Mouse (Mus musculus) forebrain, postnatal 0 days (tissue): ENCODE measurements around the gene Tgm2. TPM values are rescaled to one million over a fixed set of nuclear protein-coding genes. Genes with fewer than 3 reads are reported as not detected.

ENCODE experiments used
- ATAC-seq: fragments of 200-750 bp; cut with Nextera tagmentation; 2 replicates; pipeline ENCODE4 v1.8.0; 2017; ENCODE audit warnings: mild to moderate bottlenecking, moderate library complexity
- DNase-seq: peaks from one replicate; pipeline ENCODE4 v3.0.0-alpha.2; 2015
- H3K27ac ChIP-seq: fragments of 300-500 bp; sonication (generic); 2 replicates; pipeline ENCODE4 v1.5.1; 2014; ENCODE audit warnings: low read depth, mild to moderate bottlenecking, antibody characterized with exemption, low read length, moderate library complexity, mixed read lengths
- H3K27me3 ChIP-seq: fragments of 300-500 bp; sonication (generic); 2 replicates; pipeline ENCODE4 v1.6.1; 2014; ENCODE audit warnings: mild to moderate bottlenecking, low read length, mixed read lengths; ENCODE audit not compliant: insufficient read depth
- H3K36me3 ChIP-seq: fragments of 300-500 bp; sonication (generic); 2 replicates; pipeline ENCODE4 v1.6.1; 2014; ENCODE audit warnings: mild to moderate bottlenecking, moderate library complexity; ENCODE audit not compliant: insufficient read depth
- H3K4me1 ChIP-seq: fragments of 300-500 bp; sonication (generic); 2 replicates; pipeline ENCODE4 v1.6.1; 2014; ENCODE audit warnings: antibody characterized with exemption; ENCODE audit not compliant: insufficient read depth
- H3K4me2 ChIP-seq: fragments of 300-500 bp; sonication (generic); 2 replicates; pipeline ENCODE4 v1.6.1; 2014; ENCODE audit warnings: low read depth, mild to moderate bottlenecking, moderate library complexity
- H3K4me3 ChIP-seq: fragments of 300-500 bp; sonication (generic); 2 replicates; pipeline ENCODE4 v1.5.1; 2014; ENCODE audit warnings: low read depth, low read length, mixed read lengths
- H3K9ac ChIP-seq: fragments of 300-500 bp; sonication (generic); 2 replicates; pipeline ENCODE4 v1.6.1; 2014; ENCODE audit warnings: mild to moderate bottlenecking
- H3K9me3 ChIP-seq: fragments of 300-500 bp; sonication (generic); 2 replicates; pipeline ENCODE4 v1.6.1; 2016; ENCODE audit warnings: low read length
- CTCF ChIP-seq: sonication (generic); IDR thresholded peaks from 2 replicates; pipeline ENCODE4 v1.5.1; 2016; ENCODE audit warnings: antibody characterized with exemption, control low read depth, low read depth
- WGBS: fragments of 180-500 bp; shearing (Covaris S2); extraction: QIAGEN DNeasy Blood & Tissue Kit; methylation state at CpG from one replicate; pipeline ENCODE4 v1.1.7; 2014; 5-methylcytosine and 5-hydroxymethylcytosine counted together
- polyA plus RNA-seq: library from polyadenylated mRNA; unstranded; fragments of >200 nt; fragmentation: Nextera tagmentation; extraction: Ambion mirVana; gene quantifications from 2 replicates; pipeline ENCODE4 v1.2.1, GENCODE M21; 2015
- total RNA-seq: library from RNA; depleted of rRNA; stranded (reverse); fragments of >200 nt; gene quantifications from 2 replicates; pipeline ENCODE4 v1.2.3, GENCODE M21; 2014; rRNA removed

The Tgm2 gene
- total and polyA plus RNA-seq, 2 experiments from 2014 or later: 6.1 to 13.0 TPM

GRCm38 (mm10) chr2:158070885-158071632 lies 75.2 kb downstream of the Tgm2 start:
- DNase-seq (no peak), ATAC-seq (no peak)
- H3K27me3 ChIP-seq: no peaks in the 10 kb centered on the region
- WGBS: 87% methylated on average over 3 of the region's 3 CpGs
- no peaks in the 10 kb centered on the region for H3K9me3 ChIP-seq
- no peak overlapping the region for H3K4me2 ChIP-seq
- 0 out of 2 replicates have a peak, but pooled peaks have one; percentile 7 for TF ChIP-seq CTCF
- no peaks in the 10 kb centered on the region for H3K4me1 ChIP-seq
- no peak overlapping the region for H3K27ac ChIP-seq
- no peak overlapping the region for H3K9ac ChIP-seq
- no peak overlapping the region for H3K4me3 ChIP-seq
- peaks cover 51% of the 10 kb centered on the region for H3K36me3 ChIP-seq

GRCm38 (mm10) chr2:158068444-158068971 lies 77.7 kb downstream of the Tgm2 start:
- H3K9ac ChIP-seq: no peak overlapping the region
- H3K9me3 ChIP-seq: no peaks in the 10 kb centered on the region
- H3K4me3 ChIP-seq: no peak overlapping the region
- no peak overlapping the region for H3K27ac ChIP-seq
- H3K4me1 ChIP-seq: no peaks in the 10 kb centered on the region
- no peak for TF ChIP-seq CTCF
- no peak for DNase-seq
- no peaks in the 10 kb centered on the region for H3K27me3 ChIP-seq
- peaks cover 30% of the 10 kb centered on the region; the same call in 1 of the 2 replicates for H3K36me3 ChIP-seq
- no peak for ATAC-seq
- no peak overlapping the region for H3K4me2 ChIP-seq

GRCm38 (mm10) chr2:158067260-158067824 lies 78.9 kb downstream of the Tgm2 start:
- ATAC-seq (no peak), DNase-seq (no peak)
- H3K36me3 ChIP-seq: peaks cover 20% of the 10 kb centered on the region; the same call in 1 of the 2 replicates
- H3K27me3 ChIP-seq: no peaks in the 10 kb centered on the region
- no peaks in the 10 kb centered on the region for H3K9me3 ChIP-seq
- 97% methylated on average over 5 of the region's 5 CpGs for WGBS
- H3K4me3 ChIP-seq: no peak overlapping the region
- H3K4me1 ChIP-seq: no peaks in the 10 kb centered on the region
- H3K4me2 ChIP-seq: no peak overlapping the region
- TF ChIP-seq CTCF: no peak
- H3K9ac ChIP-seq: no peak overlapping the region
- no peak overlapping the region for H3K27ac ChIP-seq

GRCm38 (mm10) chr2:158066456-158066855 lies 79.8 kb downstream of the Tgm2 start:
- Histone ChIP-seq H3K27me3 (no peaks in the 10 kb centered on the region), H3K4me2 (no peak overlapping the region), H3K27ac (no peak overlapping the region), H3K9me3 (no peaks in the 10 kb centered on the region), H3K36me3 (peaks cover 20% of the 10 kb centered on the region), H3K4me1 (no peaks in the 10 kb centered on the region), H3K9ac (no peak overlapping the region), H3K4me3 (no peak overlapping the region)
- ATAC-seq (no peak), DNase-seq (no peak)
- TF ChIP-seq CTCF: no peak

Other genes starting within 250 kb of the Tgm2 start
- gene Vstm2l, start 231.8 kb downstream of the Tgm2 start, total RNA-seq: 90.0 and 113 TPM in 2 replicates
- 21.5 and 25.9 TPM in 2 replicates for gene Vstm2l, start 231.8 kb downstream of the Tgm2 start, polyA plus RNA-seq
- gene Tti1, start 118.0 kb downstream of the Tgm2 start, total RNA-seq: 17.3 and 19.9 TPM in 2 replicates
- gene Tti1, start 118.0 kb downstream of the Tgm2 start, polyA plus RNA-seq: 6.6 and 8.1 TPM in 2 replicates
- 39.8 and 61.3 TPM in 2 replicates for gene Rprd1b, start 117.9 kb downstream of the Tgm2 start, total RNA-seq
- 12.9 and 18.8 TPM in 2 replicates for gene Rprd1b, start 117.9 kb downstream of the Tgm2 start, polyA plus RNA-seq
- gene D630003M21Rik, start 82.8 kb upstream of the Tgm2 start, total RNA-seq: 5.4 and 6.6 TPM in 2 replicates
- gene D630003M21Rik, start 82.8 kb upstream of the Tgm2 start, polyA plus RNA-seq: 1.6 and 1.9 TPM in 2 replicates
- not detected in 2 replicates for gene Bpi, start 111.7 kb upstream of the Tgm2 start, total RNA-seq
- gene Bpi, start 111.7 kb upstream of the Tgm2 start, polyA plus RNA-seq: not detected in 2 replicates
- 4.7 and 5.3 TPM in 2 replicates for gene Lbp, start 160.1 kb upstream of the Tgm2 start, total RNA-seq
- gene Lbp, start 160.1 kb upstream of the Tgm2 start, polyA plus RNA-seq: 5.7 and 8.0 TPM in 2 replicates
- 68.4 and 142 TPM in 2 replicates for gene Snhg11, start 229.2 kb upstream of the Tgm2 start, total RNA-seq
- 39.8 and 179 TPM in 2 replicates for gene Snhg11, start 229.2 kb upstream of the Tgm2 start, polyA plus RNA-seq